Comparison of ENCODE assay signal across 24 mouse cellular contexts in the genomic region with DNA sequence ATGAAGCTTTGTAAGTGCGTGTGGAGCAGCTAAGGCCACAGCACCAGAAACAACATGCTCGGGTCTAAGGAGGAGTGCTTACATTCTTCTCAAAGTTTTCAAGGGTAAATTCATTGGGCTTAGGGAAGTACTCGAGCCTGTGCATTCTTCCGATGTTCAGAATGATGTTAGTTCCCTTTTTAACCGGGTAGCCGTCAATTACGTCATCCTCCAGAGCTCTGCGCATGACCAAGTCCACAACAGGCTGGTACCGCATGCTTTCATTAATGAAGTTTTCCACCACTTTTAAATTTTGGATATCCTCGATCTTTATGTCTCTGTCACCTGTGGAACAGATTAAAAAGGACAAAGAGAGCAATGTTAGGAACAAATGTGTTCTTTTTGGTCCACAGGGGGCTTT.
"Had no signal": no experiment of that assay in that cellular context is flagged by ENCODE, and none has a peak within 500 bp of the region (broad histone marks: within the 10 kb centered on the region; RNA-seq: fewer than 3 reads in every experiment).

No protein-coding gene starts in this region.

- H3K4me3 ChIP-seq: kidney, embryonic 15.5 days; limb, embryonic 12.5 days; limb, embryonic 15.5 days; megakaryocyte, embryonic 14.5 days; midbrain, embryonic 10.5 days; midbrain, embryonic 15.5 days; neural tube, embryonic 12.5 days; neural tube, embryonic 15.5 days had no signal

- H3K36me3 ChIP-seq: kidney, embryonic 15.5 days; limb, embryonic 12.5 days; limb, embryonic 15.5 days; midbrain, embryonic 10.5 days; midbrain, embryonic 15.5 days; neural tube, embryonic 12.5 days; neural tube, embryonic 15.5 days had no signal

- H3K4me1 ChIP-seq: kidney, embryonic 15.5 days; limb, embryonic 12.5 days; limb, embryonic 15.5 days; megakaryocyte, embryonic 14.5 days; midbrain, embryonic 10.5 days; midbrain, embryonic 15.5 days; neural tube, embryonic 12.5 days; neural tube, embryonic 15.5 days had no signal

- H3K27ac ChIP-seq: kidney, embryonic 15.5 days; limb, embryonic 12.5 days; limb, embryonic 15.5 days; liver, embryonic 14.5 days; midbrain, embryonic 10.5 days; midbrain, embryonic 15.5 days; neural tube, embryonic 12.5 days; neural tube, embryonic 15.5 days; stomach, postnatal 0 days had no signal

- H3K9me3 ChIP-seq: kidney, embryonic 15.5 days; limb, embryonic 12.5 days; limb, embryonic 15.5 days; megakaryocyte, embryonic 14.5 days; midbrain, embryonic 10.5 days; midbrain, embryonic 15.5 days; neural tube, embryonic 12.5 days; neural tube, embryonic 15.5 days had no signal

- DNase-seq: kidney, postnatal 14 days; kidney, postnatal 4 days; left cerebral cortex, postnatal 4 days; liver, postnatal 0 days; lung, embryonic 14.5 days; lung, postnatal 10 days; lung, postnatal 4 days; right cerebral cortex, adult 18-20 months; right cerebral cortex, postnatal 14 days; right cerebral cortex, postnatal 4 days; thymus, adult 2 months; thymus, postnatal 14 days; thymus, postnatal 4 days had no signal

- ATAC-seq: liver, postnatal 0 days; midbrain, embryonic 15.5 days had no signal

- H3K4me2 ChIP-seq: kidney, embryonic 15.5 days; limb, embryonic 12.5 days; limb, embryonic 15.5 days; liver, embryonic 11.5 days; lung, embryonic 14.5 days; midbrain, embryonic 15.5 days; neural tube, embryonic 12.5 days; neural tube, embryonic 15.5 days had no signal

- H3K9ac ChIP-seq: kidney, embryonic 15.5 days; limb, embryonic 12.5 days; limb, embryonic 15.5 days; liver, embryonic 14.5 days; liver, postnatal 0 days; lung, embryonic 14.5 days; midbrain, embryonic 15.5 days; neural tube, embryonic 12.5 days; neural tube, embryonic 15.5 days had no signal

- H3K27me3 ChIP-seq: kidney, embryonic 15.5 days; limb, embryonic 12.5 days; limb, embryonic 15.5 days; megakaryocyte, embryonic 14.5 days; midbrain, embryonic 15.5 days; neural tube, embryonic 12.5 days; neural tube, embryonic 15.5 days had no signal
